Mouse (Mus musculus) hindbrain, embryonic 15.5 days (tissue): ENCODE results near the gene Akap6. TPM values are rescaled to one million over a fixed set of nuclear protein-coding genes. Genes with fewer than 3 reads are reported as not detected.

Source experiments
- ATAC-seq: fragments of 200-750 bp; cut with Nextera tagmentation; 2 replicates; pipeline ENCODE4 v1.8.0; 2017; ENCODE audit warnings: low read depth, moderate number of reproducible peaks, moderate TSS enrichment; ENCODE audit not compliant: low FRiP score
- H3K27ac ChIP-seq: fragments of 300-500 bp; sonication (generic); replicated peaks from 2 replicates; pipeline ENCODE4 v1.5.1; 2015; ENCODE audit warnings: mild to moderate bottlenecking, inconsistent platforms
- H3K27me3 ChIP-seq: fragments of 300-500 bp; sonication (generic); 2 replicates; pipeline ENCODE4 v1.6.1; 2015; ENCODE audit warnings: control low read depth, inconsistent platforms
- H3K36me3 ChIP-seq: fragments of 300-500 bp; sonication (generic); 2 replicates; pipeline ENCODE4 v1.6.1; 2015; ENCODE audit warnings: control low read depth, inconsistent platforms
- H3K4me1 ChIP-seq: fragments of 300-500 bp; sonication (generic); replicated peaks from 2 replicates; pipeline ENCODE4 v1.6.1; 2015; ENCODE audit warnings: control low read depth, inconsistent platforms
- H3K4me2 ChIP-seq: fragments of 300-500 bp; sonication (generic); 2 replicates; pipeline ENCODE4 v1.6.1; 2015; ENCODE audit warnings: moderate library complexity, mild to moderate bottlenecking, inconsistent platforms
- H3K4me3 ChIP-seq: fragments of 300-500 bp; sonication (generic); 2 replicates; pipeline ENCODE4 v1.5.1; 2015; ENCODE audit warnings: mild to moderate bottlenecking, inconsistent platforms
- H3K9ac ChIP-seq: fragments of 300-500 bp; sonication (generic); 2 replicates; pipeline ENCODE4 v1.6.1; 2015; ENCODE audit warnings: inconsistent platforms
- H3K9me3 ChIP-seq: fragments of 300-500 bp; sonication (generic); 2 replicates; pipeline ENCODE4 v1.6.1; 2016; ENCODE audit warnings: control low read depth, inconsistent platforms
- WGBS: fragments of 180-500 bp; shearing (Covaris S2); methylation state at CpG from one replicate; pipeline ENCODE4 v1.1.7; 2015; 5-methylcytosine and 5-hydroxymethylcytosine counted together
- polyA plus RNA-seq: library from polyadenylated mRNA; unstranded; fragments of >200 nt; fragmentation: Nextera tagmentation; extraction: Ambion mirVana; gene quantifications from 2 replicates; pipeline ENCODE4 v1.2.1, GENCODE M21; 2015

Akap6 gene
- polyA plus RNA-seq, 1 experiment from 2014 or later = 24.3 TPM

GRCm38 (mm10) chr12:52794131-52794530 lies 94.9 kb downstream of the Akap6 start:
- no peak overlapping the region for H3K9ac ChIP-seq
- no peak for ATAC-seq
- H3K4me3 ChIP-seq = no peak overlapping the region
- no peak overlapping the region for H3K4me2 ChIP-seq
- WGBS = 88% methylated on average over 4 of the region's 4 CpGs
- H3K27ac ChIP-seq = no peak overlapping the region
- H3K9me3 ChIP-seq = no peaks in the 10 kb centered on the region
- no peaks in the 10 kb centered on the region for H3K27me3 ChIP-seq
- peaks cover 3% of the 10 kb centered on the region; the same call in 1 of the 2 replicates for H3K36me3 ChIP-seq
- peaks cover 40% of the 10 kb centered on the region for H3K4me1 ChIP-seq

- Histone ChIP-seq H3K4me2 (no peak overlapping the region), H3K4me1 (peaks cover 23% of the 10 kb centered on the region), H3K9me3 (no peaks in the 10 kb centered on the region), H3K27ac (no peak overlapping the region), H3K9ac (no peak overlapping the region), H3K4me3 (no peak overlapping the region), H3K27me3 (no peaks in the 10 kb centered on the region), H3K36me3 (peaks cover 3% of the 10 kb centered on the region; the same call in 1 of the 2 replicates)
- WGBS = 86% methylated on average over 18 of the region's 18 CpGs
- ATAC-seq = no peak
Measured at GRCm38 (mm10) chr12:52795551-52796470, 96.6 kb downstream of the Akap6 start.

- WGBS = 26% methylated on average over 4 of the region's 4 CpGs
Measured at GRCm38 (mm10) chr12:52796471-52796795, 97.2 kb downstream of the Akap6 start.

GRCm38 (mm10) chr12:52799717-52800116 lies 100.5 kb downstream of the Akap6 start:
- Histone ChIP-seq H3K27ac (no peak overlapping the region), H3K4me2 (no peak overlapping the region), H3K4me3 (no peak overlapping the region), H3K27me3 (no peaks in the 10 kb centered on the region), H3K9me3 (no peaks in the 10 kb centered on the region), H3K36me3 (peaks cover 3% of the 10 kb centered on the region; the same call in 1 of the 2 replicates), H3K4me1 (peaks cover 4% of the 10 kb centered on the region; the same call in 1 of the 2 replicates), H3K9ac (no peak overlapping the region)
- 89% methylated on average over 9 of the region's 9 CpGs for WGBS
- no peak for ATAC-seq

More at GRCm38 (mm10) chr12:52796471-52796795, 97.2 kb downstream of the Akap6 start:
- H3K4me3 ChIP-seq = no peak overlapping the region
- H3K27me3 ChIP-seq = no peaks in the 10 kb centered on the region
- no peak overlapping the region for H3K27ac ChIP-seq
- no peak for ATAC-seq
- H3K4me2 ChIP-seq = no peak overlapping the region
- no peak overlapping the region for H3K9ac ChIP-seq
- H3K9me3 ChIP-seq = no peaks in the 10 kb centered on the region
- H3K4me1 ChIP-seq = peaks cover 17% of the 10 kb centered on the region
- peaks cover 3% of the 10 kb centered on the region; the same call in 1 of the 2 replicates for H3K36me3 ChIP-seq

GRCm38 (mm10) chr12:52806273-52806672 lies 107.1 kb downstream of the Akap6 start:
- Histone ChIP-seq H3K36me3 (peaks cover 10% of the 10 kb centered on the region; the same call in 1 of the 2 replicates), H3K4me2 (no peak overlapping the region), H3K27me3 (no peaks in the 10 kb centered on the region), H3K9me3 (no peaks in the 10 kb centered on the region), H3K4me1 (no peaks in the 10 kb centered on the region), H3K9ac (no peak overlapping the region), H3K4me3 (no peak overlapping the region), H3K27ac (no peak overlapping the region)
- no peak for ATAC-seq
- WGBS = 78% methylated on average over 3 of the region's 3 CpGs

GRCm38 (mm10) chr12:52818588-52818987 lies 119.4 kb downstream of the Akap6 start:
- Histone ChIP-seq H3K9me3 (no peaks in the 10 kb centered on the region), H3K36me3 (peaks cover 2% of the 10 kb centered on the region; the same call in 1 of the 2 replicates)

GRCm38 (mm10) chr12:52824774-52825173 lies 125.6 kb downstream of the Akap6 start:
- Histone ChIP-seq H3K27me3 (no peaks in the 10 kb centered on the region), H3K27ac (no peak overlapping the region), H3K9ac (no peak overlapping the region), H3K4me2 (no peak overlapping the region), H3K36me3 (peaks cover 2% of the 10 kb centered on the region; the same call in 1 of the 2 replicates), H3K4me1 (no peaks in the 10 kb centered on the region), H3K9me3 (no peaks in the 10 kb centered on the region), H3K4me3 (no peak overlapping the region)
- ATAC-seq = no peak
- 92% methylated on average over 5 of the region's 5 CpGs for WGBS

More at GRCm38 (mm10) chr12:52818588-52818987, 119.4 kb downstream of the Akap6 start:
- Histone ChIP-seq H3K4me2 (0 out of 2 replicates have a peak overlapping the region, but pooled peaks have one; percentile 7), H3K4me3 (no peak overlapping the region), H3K27ac (peak overlapping the region; percentile 37; the same call in 1 of the 2 replicates), H3K4me1 (peaks cover 7% of the 10 kb centered on the region), H3K27me3 (no peaks in the 10 kb centered on the region), H3K9ac (no peak overlapping the region)
- 45% methylated on average over 7 of the region's 7 CpGs for WGBS
- peak; percentile 68; the same call in 1 of the 2 replicates for ATAC-seq

GRCm38 (mm10) chr12:52828944-52829736 lies 130.0 kb downstream of the Akap6 start:
- Histone ChIP-seq H3K4me3 (no peak overlapping the region), H3K9ac (no peak overlapping the region), H3K27ac (no peak overlapping the region), H3K27me3 (no peaks in the 10 kb centered on the region), H3K4me2 (no peak overlapping the region), H3K4me1 (peaks cover 19% of the 10 kb centered on the region), H3K36me3 (no peaks in the 10 kb centered on the region), H3K9me3 (no peaks in the 10 kb centered on the region)
- no peak for ATAC-seq
- WGBS = 77% methylated on average over 14 of the region's 14 CpGs

- no peak overlapping the region for H3K4me3 ChIP-seq
- no peaks in the 10 kb centered on the region for H3K9me3 ChIP-seq
- H3K36me3 ChIP-seq = no peaks in the 10 kb centered on the region
- peaks cover 46% of the 10 kb centered on the region for H3K4me1 ChIP-seq
- H3K27ac ChIP-seq = peak overlapping the region; percentile 53; the same call in 1 of the 2 replicates
- H3K9ac ChIP-seq = no peak overlapping the region
- H3K4me2 ChIP-seq = no peak overlapping the region
- ATAC-seq = no peak
- 29% methylated on average over 9 of the region's 9 CpGs for WGBS
- no peaks in the 10 kb centered on the region for H3K27me3 ChIP-seq
Measured at GRCm38 (mm10) chr12:52831782-52832181, 132.6 kb downstream of the Akap6 start.

GRCm38 (mm10) chr12:52832230-52832629 lies 133.0 kb downstream of the Akap6 start:
- ATAC-seq = no peak
- Histone ChIP-seq H3K27me3 (no peaks in the 10 kb centered on the region), H3K27ac (no peak overlapping the region), H3K4me2 (no peak overlapping the region), H3K4me3 (no peak overlapping the region), H3K9me3 (no peaks in the 10 kb centered on the region), H3K4me1 (peaks cover 49% of the 10 kb centered on the region), H3K9ac (no peak overlapping the region), H3K36me3 (no peaks in the 10 kb centered on the region)
- WGBS = 9% methylated on average over 4 of the region's 4 CpGs

GRCm38 (mm10) chr12:52833141-52833540 lies 134.0 kb downstream of the Akap6 start:
- no peak for ATAC-seq
- H3K9me3 ChIP-seq = no peaks in the 10 kb centered on the region
- H3K36me3 ChIP-seq = no peaks in the 10 kb centered on the region
- WGBS = 48% methylated on average over 6 of the region's 6 CpGs
- H3K4me2 ChIP-seq = no peak overlapping the region
- H3K27ac ChIP-seq = no peak overlapping the region
- H3K4me1 ChIP-seq = peaks cover 49% of the 10 kb centered on the region
- no peak overlapping the region for H3K4me3 ChIP-seq
- H3K27me3 ChIP-seq = no peaks in the 10 kb centered on the region
- H3K9ac ChIP-seq = no peak overlapping the region

- Histone ChIP-seq H3K9ac (no peak overlapping the region), H3K9me3 (no peaks in the 10 kb centered on the region), H3K4me3 (no peak overlapping the region), H3K36me3 (no peaks in the 10 kb centered on the region), H3K4me1 (peaks cover 49% of the 10 kb centered on the region), H3K27me3 (no peaks in the 10 kb centered on the region), H3K27ac (peak overlapping the region; percentile 73), H3K4me2 (no peak overlapping the region)
- WGBS = 27% methylated on average over 10 of the region's 10 CpGs
- ATAC-seq = no peak
Measured at GRCm38 (mm10) chr12:52834074-52834473, 134.9 kb downstream of the Akap6 start.
